Mouse (Mus musculus) left cerebral cortex, adult 8-10 months (tissue): ENCODE results near the gene Hap1. TPM values are rescaled to one million over a fixed set of nuclear protein-coding genes. Genes with fewer than 3 reads are reported as not detected.

Source experiments
- DNase-seq, 2 experiments: peaks; one replicate each; pipeline ENCODE4 v3.0.0; 2022; ENCODE audit warnings: low spot score in 2 of 2
- total RNA-seq, 4 experiments: library from RNA; stranded (reverse); gene quantifications; 2 replicates each; pipeline ENCODE4 v1.2.4; 2022

The Hap1 gene
- 100 to 1,000 TPM; 132 to 184 (median 175) TPM for total RNA-seq

GRCm38 (mm10) chr11:100355972-100356818 lies at the start of gene Hap1:
TSS of gene Hap1 (minus strand) at chr11:100356128.
- peak in 1 of 2 experiments; percentile 73 for DNase-seq

GRCm38 (mm10) chr11:100404456-100405074 lies 48.6 kb upstream of the Hap1 start:
- DNase-seq, result no peak

GRCm38 (mm10) chr11:100403445-100404134 lies 47.7 kb upstream of the Hap1 start:
- DNase-seq, result no peak

- no peak for DNase-seq
Observed at GRCm38 (mm10) chr11:100402682-100403081, 46.8 kb upstream of the Hap1 start.

GRCm38 (mm10) chr11:100402240-100402639 lies 46.3 kb upstream of the Hap1 start:
- DNase-seq, result no peak

GRCm38 (mm10) chr11:100400842-100401241 lies 44.9 kb upstream of the Hap1 start:
- no peak for DNase-seq

DNA sequence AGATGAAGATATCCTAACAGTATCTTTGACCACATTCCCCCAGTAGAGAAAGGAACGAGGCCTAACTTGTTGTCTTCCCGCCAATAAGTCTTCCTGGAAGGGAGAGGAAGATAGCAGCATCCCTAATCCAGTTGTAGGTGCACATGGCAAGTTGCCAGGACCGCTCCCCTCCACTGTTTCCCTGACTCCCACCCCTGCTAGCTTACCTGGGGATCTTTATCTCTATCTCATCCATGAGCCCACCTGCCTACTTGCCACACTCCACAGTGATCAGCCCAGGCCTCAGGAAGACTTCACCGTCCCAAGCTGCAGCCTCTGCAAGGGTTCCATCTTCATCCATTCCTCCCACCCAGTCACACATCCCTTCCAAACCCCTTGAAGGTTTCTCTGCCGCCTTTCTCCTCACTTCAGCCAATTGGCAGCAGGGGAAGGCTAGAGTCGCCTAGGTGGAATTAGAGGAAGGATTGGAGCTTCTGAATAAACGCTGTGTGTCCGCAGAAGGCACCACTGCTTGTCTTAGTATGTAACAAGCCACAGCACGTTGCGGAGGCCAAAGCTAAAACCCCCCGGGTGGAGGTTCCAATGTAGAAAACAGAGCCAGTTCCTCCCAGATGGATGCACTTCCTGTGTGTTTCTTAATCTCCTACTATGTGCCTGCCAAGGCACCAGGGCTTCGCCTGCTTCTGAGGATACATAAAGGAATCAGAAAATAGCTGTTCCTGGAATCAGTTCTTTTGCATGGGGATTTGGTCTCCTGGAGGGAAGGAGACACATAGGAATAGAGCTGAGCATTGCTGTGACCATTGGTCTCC lies 44.0 kb upstream of the Hap1 start:
- DNase-seq, result no peak

DNA sequence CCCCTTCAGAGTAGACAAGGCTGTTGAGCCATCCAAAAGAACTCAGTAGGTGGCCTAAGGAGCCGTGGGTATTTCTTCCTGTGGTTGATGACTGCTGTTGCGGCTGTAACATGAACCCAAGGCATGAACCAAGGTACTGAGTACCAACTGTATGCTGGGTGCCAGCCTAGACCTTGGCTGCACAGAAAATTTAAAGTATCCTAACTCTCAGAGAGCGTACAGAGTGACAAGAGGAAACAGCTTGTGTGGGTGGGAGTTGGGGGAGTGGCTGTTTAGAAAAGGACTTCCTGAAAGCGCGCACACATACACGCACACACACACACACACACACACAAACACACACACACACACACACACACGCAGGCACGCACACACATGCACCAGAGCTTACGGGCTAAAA lies 43.4 kb upstream of the Hap1 start:
- DNase-seq, result no peak

DNA sequence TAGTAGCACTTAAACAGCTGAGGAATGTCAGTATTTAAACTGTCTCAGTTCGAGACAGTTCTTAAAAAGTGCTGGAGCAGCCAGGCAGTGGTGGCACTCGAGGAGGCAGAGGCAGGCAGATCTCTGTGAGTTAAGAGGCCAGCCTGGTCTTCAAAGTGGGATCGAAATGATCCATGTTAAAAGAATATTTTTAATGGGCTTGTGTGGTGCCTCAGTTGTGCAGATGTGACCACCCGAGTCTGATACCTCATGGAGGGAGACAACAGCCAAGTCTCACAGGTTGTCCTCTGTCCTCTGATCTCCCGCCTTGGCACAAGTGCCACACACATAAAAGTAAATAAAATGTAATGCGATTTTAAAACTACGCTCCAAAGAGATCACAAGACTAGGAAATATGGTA lies 42.6 kb upstream of the Hap1 start:
- no peak for DNase-seq

GRCm38 (mm10) chr11:100397600-100398389 lies 41.9 kb upstream of the Hap1 start, which contains the start of gene Jup:
TSS of gene Jup (minus strand) at chr11:100397763.
- DNase-seq, result peak; percentile 98 to 100

DNA sequence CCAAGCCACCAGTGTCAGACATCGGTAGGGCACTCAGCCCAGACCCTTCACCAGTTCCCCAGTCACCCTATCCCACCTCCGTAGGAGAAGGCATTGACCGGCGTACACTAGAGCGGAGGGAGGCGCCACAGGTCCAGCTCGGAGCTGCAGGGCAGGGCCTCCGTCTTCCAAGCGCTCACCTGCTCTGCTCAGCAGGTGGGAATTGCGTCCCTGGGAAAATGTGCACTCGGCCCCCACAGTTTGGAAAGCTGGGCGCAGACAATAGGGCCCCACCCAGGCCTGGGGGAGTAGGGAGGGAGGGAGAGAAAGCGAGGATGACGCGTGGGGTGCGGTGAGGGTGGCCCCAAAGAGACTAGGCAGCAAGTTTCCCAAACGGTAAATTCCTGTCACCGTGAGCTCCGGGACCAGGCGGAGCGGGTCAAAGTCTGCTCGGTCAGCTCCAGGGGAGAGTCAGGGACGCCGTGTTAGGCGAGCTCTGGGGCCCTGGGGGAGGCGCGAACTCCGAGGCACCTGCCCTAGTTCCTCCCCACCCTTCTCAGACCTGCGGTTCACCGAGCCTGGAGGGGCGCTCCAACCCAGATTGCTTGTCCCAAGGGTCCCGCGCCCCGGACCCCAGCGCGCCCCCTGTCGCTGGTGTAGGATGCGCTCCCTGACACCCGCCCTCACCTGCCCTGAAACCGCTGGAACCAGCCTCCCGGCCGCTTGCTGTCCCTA lies 41.1 kb upstream of the Hap1 start:
- no peak for DNase-seq

- no peak for DNase-seq
Observed at GRCm38 (mm10) chr11:100395861-100396631, 40.1 kb upstream of the Hap1 start.

GRCm38 (mm10) chr11:100395200-100395599 lies 39.3 kb upstream of the Hap1 start:
- no peak for DNase-seq

DNA sequence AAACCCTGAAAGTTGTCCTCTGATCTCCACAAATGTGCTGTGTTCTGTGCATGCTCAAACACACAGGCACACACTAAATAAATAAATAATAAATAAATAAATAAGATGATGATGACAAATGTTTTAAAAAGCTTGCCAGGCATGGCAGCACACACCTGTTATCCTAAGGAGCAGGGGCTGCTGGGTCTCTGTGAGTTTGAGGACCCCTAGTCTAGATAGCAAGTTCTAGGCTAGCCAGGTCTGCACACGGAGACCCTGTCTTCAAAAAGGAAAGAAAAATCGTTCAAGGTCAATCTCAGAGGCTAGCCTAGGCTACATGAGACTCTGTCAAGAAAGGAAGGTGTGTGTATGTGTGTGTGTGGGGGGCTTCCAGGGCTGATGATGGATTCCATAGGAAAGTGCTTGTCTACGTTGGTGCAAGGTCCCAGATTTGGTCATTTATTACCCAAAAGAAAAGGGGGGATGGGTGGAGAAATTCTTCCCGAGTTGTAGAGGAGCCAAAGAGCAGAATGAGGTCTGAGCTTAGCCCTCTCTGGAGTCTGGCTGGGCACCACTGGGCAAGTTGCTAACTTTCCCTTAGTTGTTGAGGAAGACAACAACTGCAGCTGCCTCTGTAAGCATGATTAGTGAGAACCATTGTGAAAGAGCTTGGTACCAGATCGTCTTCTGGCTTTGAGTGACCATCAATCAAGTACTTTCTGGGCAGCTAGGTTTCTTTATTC lies 38.6 kb upstream of the Hap1 start:
- DNase-seq, result no peak

DNA sequence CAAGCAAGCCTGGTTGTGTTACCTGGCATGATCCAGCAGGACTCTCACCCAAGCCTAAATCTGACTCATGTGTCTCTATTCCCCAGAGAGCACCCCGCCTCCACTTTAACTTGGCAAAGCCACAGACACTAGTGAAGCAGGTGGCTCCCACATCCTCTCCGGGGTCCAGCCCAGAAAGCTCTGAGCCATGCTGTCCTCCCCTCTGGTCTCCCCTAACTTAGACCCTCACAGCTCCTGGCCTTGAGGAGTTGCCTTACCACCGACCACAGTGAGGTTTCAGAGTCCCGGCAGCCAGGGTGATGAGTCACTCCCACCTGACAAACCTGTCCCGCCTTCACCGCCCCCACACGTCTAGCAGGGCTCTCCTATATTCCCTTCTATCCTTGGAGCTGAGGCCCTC lies 37.8 kb upstream of the Hap1 start:
- no peak for DNase-seq

DNA sequence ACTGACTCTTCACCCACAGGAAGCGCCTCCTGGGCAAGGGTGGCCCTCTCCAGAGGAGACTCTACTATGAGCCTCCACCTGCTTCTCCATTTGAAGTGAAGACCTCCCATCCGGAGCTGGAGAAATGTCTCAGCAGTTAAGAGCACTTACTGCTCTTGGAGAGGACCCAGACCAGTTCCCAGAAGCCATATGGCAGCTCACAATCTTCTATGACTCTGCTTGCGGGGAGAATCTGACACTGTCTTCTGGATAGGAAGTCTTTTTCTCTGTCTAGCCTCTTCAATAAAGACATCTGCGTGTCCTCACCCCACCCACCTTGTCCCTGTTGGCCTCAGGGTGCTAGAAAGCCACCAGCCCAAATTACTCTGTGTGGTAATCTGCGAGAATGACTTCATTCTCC lies 37.0 kb upstream of the Hap1 start:
- no peak for DNase-seq

- no peak for DNase-seq
Observed at GRCm38 (mm10) chr11:100391884-100392345, 36.0 kb upstream of the Hap1 start.
